Mouse (Mus musculus): ENCODE results near the gene Rbms1.

DNA sequence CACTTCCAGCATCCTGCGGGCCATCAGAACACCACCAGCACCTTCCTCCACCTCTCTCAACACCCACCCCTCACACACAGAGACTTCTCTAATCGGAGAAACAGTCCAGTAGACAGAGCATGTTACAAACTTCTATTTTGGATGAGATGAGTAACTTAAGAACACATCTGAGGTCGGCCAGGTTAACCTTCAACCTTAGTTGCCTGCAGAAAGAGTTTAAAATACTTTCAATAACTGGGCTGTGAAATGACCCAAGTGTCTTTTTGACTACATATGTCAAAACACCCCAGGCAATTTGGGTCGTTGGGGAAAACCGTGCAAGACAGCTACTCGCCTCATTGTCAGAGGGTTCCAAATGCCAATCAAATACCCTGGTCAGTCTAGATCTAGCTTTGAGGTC is 250.5 kb downstream of the Rbms1 start:
- no peak for TF ChIP-seq CTCF (IDR thresholded peaks at IDR 0.05; ENCODE audit: extremely low read depth, insufficient read depth, insufficient read length, insufficient replicate concordance)
- no peak for TF ChIP-seq POLR2A (IDR thresholded peaks at IDR 0.05; ENCODE audit: low read depth, low read length)
